Mouse (Mus musculus) spleen, postnatal 36 days (tissue): ENCODE measurements around the gene Aff2.

Experiments used
- DNase-seq, 2 experiments: peaks; one replicate each; pipeline ENCODE4 v3.0.0; 2022; ENCODE audit warnings: low spot score in 2 of 2, mixed read lengths in 1 of 2

The Aff2 gene

DNA sequence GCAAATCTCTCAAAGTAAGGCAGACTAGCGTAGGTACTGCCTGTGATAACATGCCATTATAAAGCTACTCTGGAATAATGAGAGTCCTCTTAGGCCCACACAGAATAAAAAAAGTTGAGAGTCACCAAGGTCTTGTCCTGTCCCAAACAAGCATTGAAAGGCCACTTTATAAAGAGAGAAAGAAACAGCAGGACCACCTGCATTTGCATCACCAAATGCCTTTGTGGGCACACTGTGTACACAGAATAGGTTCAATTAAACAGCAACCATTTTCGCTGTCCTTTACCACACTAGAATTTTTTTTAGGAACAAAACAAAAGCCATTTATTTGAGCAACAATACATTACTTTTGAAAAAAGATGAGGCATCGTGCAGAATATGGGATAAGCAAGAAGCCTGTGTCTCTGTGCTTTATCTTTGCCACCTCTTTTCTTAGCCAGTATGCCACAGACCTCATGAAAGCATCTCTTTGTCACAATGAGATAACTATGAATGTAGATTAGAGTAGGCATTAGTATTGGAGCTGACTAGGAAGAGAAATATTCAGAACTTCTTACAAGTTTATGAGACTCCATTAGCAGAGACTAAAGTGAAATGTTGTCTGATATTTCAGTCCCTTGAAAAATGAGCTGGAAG, 385.0 kb downstream of the Aff2 start:
- DNase-seq: no peak

DNA sequence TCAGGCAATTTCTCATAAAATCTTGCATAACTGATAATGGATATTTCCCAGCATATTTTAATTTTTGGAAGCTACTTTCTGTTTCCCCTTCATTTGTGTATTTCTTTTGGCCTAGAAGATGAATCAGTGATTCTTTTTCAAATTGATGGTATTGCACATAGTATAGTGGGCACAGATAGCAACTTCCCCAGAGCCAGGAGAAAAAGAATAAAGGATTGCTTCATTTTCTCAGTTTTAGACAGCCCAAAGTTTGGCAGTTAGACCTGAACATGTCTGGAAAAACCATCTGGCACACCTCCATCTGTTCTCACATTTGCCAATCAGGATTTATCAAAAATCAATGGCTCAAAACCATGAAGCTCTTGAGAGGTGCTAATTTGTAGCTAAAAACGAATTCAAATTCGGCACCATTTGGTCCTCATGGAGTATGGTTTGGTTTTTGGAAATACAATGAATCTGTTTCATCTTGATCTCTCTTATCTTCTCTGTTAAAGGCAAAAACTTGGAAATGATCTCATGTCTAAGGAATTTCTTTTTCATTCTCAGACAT, 441.9 kb downstream of the Aff2 start:
- no peak for DNase-seq

DNA sequence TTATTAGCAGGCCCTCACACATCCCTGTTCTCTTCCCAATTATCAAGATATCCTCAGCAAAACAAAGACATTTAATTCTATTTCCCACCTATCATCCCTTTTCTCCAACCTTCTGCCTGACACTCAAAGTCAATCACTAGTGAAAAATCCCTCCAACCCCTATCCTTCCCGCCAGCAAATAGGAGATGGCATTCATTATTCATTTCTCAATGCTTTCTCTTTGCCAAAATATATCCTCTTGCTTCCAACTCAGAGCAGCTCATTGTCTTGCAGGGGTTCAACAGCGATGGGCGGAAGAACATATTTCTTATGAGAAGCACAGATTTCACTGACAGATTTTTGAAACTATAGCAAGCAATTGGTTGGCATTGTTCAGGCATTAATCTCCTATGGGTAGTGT, 442.4 kb downstream of the Aff2 start:
- no peak for DNase-seq

DNA sequence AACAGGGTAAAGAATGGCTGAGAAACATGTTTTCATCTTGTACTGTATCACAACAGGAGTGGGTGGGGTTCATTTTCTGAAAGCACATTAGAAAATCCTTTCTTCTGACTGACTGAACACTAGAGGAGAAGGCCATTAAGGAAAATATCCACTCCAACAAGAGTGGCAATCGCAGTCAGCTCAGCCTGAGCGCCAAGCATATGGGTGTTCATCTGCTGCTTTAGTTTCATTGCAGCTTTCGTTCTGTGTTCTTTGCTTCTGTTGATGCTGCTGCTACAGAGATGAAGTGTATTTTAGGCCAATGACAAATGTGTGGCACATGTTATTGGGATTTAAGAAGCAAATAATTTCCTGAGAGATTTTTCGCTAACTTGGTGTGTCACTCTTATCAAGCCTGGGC, 451.7 kb downstream of the Aff2 start:
- DNase-seq: no peak

DNA sequence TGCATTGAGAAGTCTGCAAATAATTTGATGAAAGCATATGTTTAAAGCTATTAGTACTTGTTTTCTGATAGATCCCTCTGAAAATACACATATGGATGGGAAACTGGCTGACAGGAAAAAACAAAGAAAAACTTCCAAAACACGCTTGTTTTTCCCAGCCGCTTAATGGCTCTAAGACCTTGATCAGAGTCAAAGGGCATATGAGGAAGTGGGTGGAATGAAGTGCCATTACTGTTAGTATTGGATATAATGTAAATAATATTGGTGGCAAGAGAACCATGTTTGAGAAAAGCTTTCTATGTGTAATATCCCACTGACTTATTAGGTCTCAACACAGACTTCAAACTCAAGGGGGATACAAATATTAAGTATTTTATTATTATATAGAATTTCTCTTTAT, 455.0 kb downstream of the Aff2 start:
- no peak for DNase-seq

DNA sequence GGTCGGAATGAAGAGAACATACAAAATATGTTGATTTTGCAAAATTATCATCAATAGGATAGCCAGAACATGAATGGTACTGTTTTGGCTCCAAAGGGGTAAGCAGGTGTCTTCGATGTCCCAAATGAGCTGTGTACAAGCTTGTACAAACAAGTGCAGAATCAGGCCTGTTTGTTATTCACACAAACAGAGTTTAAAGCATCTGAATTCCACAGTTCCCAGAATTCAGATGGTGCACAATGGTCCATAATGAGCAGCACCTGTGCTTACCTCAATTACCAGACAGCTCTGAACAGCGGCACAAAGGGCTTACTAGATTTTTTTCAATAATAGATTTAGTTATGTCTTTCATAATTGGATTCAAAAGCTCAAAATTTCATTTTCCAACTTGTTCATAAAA, 457.6 kb downstream of the Aff2 start:
- no peak for DNase-seq

DNA sequence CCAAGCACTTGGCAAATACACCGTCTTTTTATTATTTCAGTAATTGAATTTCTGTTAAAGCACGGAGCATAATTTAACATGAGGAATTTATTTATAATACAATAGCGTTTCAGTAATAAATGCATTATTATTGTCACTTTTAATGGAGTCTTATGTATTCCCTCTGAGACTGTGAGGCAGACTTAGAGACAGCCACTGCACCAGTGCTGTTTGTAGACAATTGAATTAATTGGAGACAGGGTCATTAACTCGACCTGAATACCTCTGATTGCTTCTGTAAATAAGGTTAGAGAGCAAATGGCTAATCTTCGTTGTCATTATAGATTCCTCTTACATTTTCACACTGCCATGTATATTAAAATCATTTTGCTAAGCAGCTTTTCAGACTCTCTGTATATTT, 458.1 kb downstream of the Aff2 start:
- DNase-seq: no peak

DNA sequence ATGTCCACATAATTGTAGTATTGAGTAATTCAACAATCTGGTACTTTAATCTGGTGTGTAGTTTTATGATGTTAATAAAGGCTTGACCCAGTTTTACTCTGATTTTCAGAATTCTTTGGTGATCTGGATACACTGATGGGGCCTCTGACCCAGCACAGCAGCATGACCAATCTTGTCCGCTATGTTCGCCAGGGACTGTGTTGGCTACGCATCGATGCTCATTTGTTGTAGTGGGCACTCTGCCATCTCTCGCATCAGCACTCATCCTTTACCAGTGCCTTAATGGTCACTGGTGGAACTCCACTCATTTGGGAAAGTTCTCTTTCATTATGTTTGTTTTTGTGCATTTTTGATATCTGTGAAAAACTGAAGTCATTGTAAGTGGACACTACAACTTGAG, 507.5 kb downstream of the Aff2 start:
- DNase-seq: no peak

DNA sequence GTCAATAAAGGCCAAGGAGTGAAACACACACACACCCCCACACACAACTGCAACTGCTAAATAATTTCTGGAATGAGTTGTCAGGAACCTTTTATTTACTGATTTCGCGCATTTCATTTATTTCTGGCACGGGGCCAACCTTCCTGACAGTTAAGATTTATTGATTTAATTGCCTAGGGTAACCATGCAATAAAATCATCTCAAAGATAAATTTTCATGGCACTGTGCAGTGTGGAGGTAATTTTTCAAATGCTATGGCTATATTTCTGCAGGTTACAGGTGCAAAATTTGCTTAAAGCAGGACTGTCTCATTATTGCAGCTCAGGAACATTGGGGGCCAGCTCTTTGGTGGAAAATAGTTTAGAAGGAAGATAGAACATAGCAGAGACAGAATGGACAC, 531.6 kb downstream of the Aff2 start:
- no peak for DNase-seq
